Mouse (Mus musculus): Measurements from ENCODE around the gene Cldn34b2.

DNA sequence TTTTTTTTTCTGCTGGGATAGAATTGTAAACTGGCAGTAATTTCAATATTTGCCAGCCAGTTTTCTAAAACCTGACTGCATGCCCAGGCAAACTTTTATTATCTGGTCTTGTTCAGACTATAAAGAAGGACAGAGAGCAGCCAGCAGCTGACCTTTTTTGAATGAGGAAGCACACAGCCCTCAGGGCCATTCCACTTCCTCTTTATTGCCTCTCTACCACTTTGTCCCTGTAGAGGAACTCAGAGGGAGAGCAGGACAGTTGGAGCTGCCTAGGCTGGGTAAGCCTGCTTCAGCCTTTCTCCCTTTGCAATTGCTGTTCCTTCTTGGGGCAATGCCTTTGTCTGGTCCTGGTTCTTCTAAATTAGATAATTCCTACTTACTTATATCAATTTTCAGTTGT is 44.1 kb upstream of the Cldn34b2 start:
- TF ChIP-seq USF1 (IDR thresholded peaks at IDR 0.05; ENCODE audit: low read depth): no peak
- no peak for TF ChIP-seq POLR2A (IDR thresholded peaks at IDR 0.05; ENCODE audit: insufficient read length, low read depth)
- TF ChIP-seq MAX (IDR thresholded peaks at IDR 0.05; ENCODE audit: low read depth): no peak
- no peak for TF ChIP-seq SRF (IDR thresholded peaks at IDR 0.05; ENCODE audit: control insufficient read depth, insufficient read length, low read depth)
- no peak for TF ChIP-seq E2F4 (IDR thresholded peaks at IDR 0.05; ENCODE audit: insufficient read depth)
- no peak for TF ChIP-seq MYOD1 (IDR thresholded peaks at IDR 0.05; ENCODE audit: control insufficient read depth in 1 of 3, insufficient read length in 2 of 3, low read depth in 2 of 3)
- TF ChIP-seq POLR2AphosphoS2 (IDR thresholded peaks at IDR 0.05; ENCODE audit: insufficient read length, low read depth): no peak
- TF ChIP-seq TCF12 (IDR thresholded peaks at IDR 0.05; ENCODE audit: insufficient read depth, poor library complexity, severe bottlenecking): no peak
- no peak for TF ChIP-seq REST (IDR thresholded peaks at IDR 0.05; ENCODE audit: insufficient read depth, insufficient read length)

Data from myocyte (in vitro differentiated cells).